Mouse (Mus musculus) lung, postnatal 0 days (tissue): Measurements from ENCODE around the gene Kdm2b.

Experiments
- CTCF ChIP-seq: IDR thresholded peaks from 2 replicates; pipeline ENCODE4 v1.5.1; 2016; ENCODE audit warnings: antibody characterized with exemption, mild to moderate bottlenecking
- EP300 ChIP-seq: IDR thresholded peaks from 2 replicates; pipeline ENCODE4 v1.6.1; 2016; ENCODE audit warnings: antibody characterized with exemption, mild to moderate bottlenecking, control low read depth

DNA sequence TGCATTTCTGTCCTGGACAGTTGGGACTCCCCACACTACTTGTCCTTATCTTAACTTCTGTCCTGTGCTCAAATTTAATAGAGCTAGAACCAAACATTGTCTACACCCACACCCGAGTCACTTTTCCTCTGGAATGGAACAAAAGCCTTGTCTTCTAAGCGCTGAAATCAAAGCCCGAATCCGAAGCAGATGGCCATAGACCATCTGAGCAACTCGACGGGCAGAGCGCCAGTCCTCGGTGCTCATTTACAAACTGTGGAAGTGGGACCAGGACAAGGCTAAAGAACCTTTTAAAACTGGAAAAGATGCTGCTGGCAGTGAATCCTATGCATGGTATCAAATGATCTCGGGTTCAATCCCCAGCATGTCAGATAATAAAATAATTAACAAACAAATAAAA, 17.5 kb downstream of the Kdm2b start:
- no peak for TF ChIP-seq EP300
- TF ChIP-seq CTCF = no peak
